Mouse (Mus musculus): ENCODE measurements at regions not wholly inside any gene's neighbourhood (a gene's known extent, or its start where the extent isn't known, plus 50 kb on each side); places are given as distances from the start of the nearest gene placed in this dataset.

- no peak for DNase-seq
Measured at GRCm38 (mm10) chr15:67434284-67434683, 933.6 kb upstream of the Lrrc6 start.

- no peak for DNase-seq
Measured at GRCm38 (mm10) chr15:67423922-67424321, 923.2 kb upstream of the Lrrc6 start.

GRCm38 (mm10) chr15:67422277-67422953 lies 921.7 kb upstream of the Lrrc6 start:
- no peak for DNase-seq

- DNase-seq = no peak
Measured at GRCm38 (mm10) chr15:67420776-67421175, 920.1 kb upstream of the Lrrc6 start.

GRCm38 (mm10) chr15:67419733-67420132 lies 919.0 kb upstream of the Lrrc6 start:
- DNase-seq = no peak

GRCm38 (mm10) chr15:67417742-67418163 lies 917.0 kb upstream of the Lrrc6 start:
- no peak for DNase-seq

GRCm38 (mm10) chr15:67415840-67416239 lies 915.1 kb upstream of the Lrrc6 start:
- no peak for DNase-seq

GRCm38 (mm10) chr15:67414371-67414930 lies 913.7 kb upstream of the Lrrc6 start:
- DNase-seq = no peak

GRCm38 (mm10) chr15:67413581-67413980 lies 912.9 kb upstream of the Lrrc6 start:
- DNase-seq = no peak

- no peak for DNase-seq
Measured at GRCm38 (mm10) chr15:67412394-67412793, 911.7 kb upstream of the Lrrc6 start.

- no peak for DNase-seq
Measured at GRCm38 (mm10) chr15:67411657-67412056, 910.9 kb upstream of the Lrrc6 start.

- no peak for DNase-seq
Measured at GRCm38 (mm10) chr15:67410012-67410411, 909.3 kb upstream of the Lrrc6 start.

GRCm38 (mm10) chr15:67408871-67409559 lies 908.3 kb upstream of the Lrrc6 start:
- DNase-seq = no peak

GRCm38 (mm10) chr15:67407244-67407643 lies 906.5 kb upstream of the Lrrc6 start:
- DNase-seq = no peak

- peak; percentile 10 for DNase-seq
Measured at GRCm38 (mm10) chr15:67405523-67405922, 904.8 kb upstream of the Lrrc6 start.

GRCm38 (mm10) chr15:67405011-67405410 lies 904.3 kb upstream of the Lrrc6 start:
- no peak for DNase-seq

GRCm38 (mm10) chr15:67402310-67402709 lies 901.6 kb upstream of the Lrrc6 start:
- no peak for DNase-seq

- no peak for DNase-seq
Measured at GRCm38 (mm10) chr15:67397269-67397668, 896.6 kb upstream of the Lrrc6 start.

- no peak for DNase-seq
Measured at GRCm38 (mm10) chr15:67395114-67395513, 894.4 kb upstream of the Lrrc6 start.

GRCm38 (mm10) chr15:67391918-67392317 lies 891.2 kb upstream of the Lrrc6 start:
- no peak for DNase-seq

- no peak for DNase-seq
Measured at GRCm38 (mm10) chr15:67388514-67388913, 887.8 kb upstream of the Lrrc6 start.

GRCm38 (mm10) chr15:67386896-67387295 lies 886.2 kb upstream of the Lrrc6 start:
- no peak for DNase-seq

GRCm38 (mm10) chr15:67373599-67373998 lies 872.9 kb upstream of the Lrrc6 start:
- no peak for DNase-seq

GRCm38 (mm10) chr15:67373030-67373429 lies 872.3 kb upstream of the Lrrc6 start:
- DNase-seq = no peak

All from kidney, adult 11 months (tissue).